Mouse (Mus musculus): ENCODE measurements at regions not wholly inside any gene's neighbourhood (a gene's known extent, or its start where the extent isn't known, plus 50 kb on each side); places are given as distances from the start of the nearest gene placed in this dataset.
"Not testable (repeated sequence)": the region's sequence is repeated elsewhere in the genome, so short reads cannot be mapped to it uniquely, and the experiment has no call there.

DNA sequence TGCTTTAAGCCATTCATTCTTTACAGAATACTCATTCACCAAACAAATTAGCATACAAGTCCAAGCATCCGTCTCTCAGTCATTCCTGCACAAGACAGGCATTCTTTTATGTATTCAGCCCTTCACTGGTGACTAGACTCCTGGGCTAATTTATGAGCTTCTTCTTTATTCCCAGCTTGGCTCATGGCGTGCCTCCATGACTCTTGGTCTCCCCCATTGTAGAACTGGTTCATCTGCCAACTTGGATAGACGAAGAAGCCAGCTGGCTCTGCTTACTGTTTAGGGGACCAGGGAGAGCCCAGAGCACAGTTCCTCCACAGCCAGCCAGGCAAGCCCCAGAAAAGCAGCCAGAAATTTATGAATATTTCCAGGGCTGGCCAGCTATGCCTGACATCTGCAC lies 421.2 kb upstream of the N6amt1 start:
- no peak for DNase-seq (ENCODE audit: low read depth, low spot score)

DNA sequence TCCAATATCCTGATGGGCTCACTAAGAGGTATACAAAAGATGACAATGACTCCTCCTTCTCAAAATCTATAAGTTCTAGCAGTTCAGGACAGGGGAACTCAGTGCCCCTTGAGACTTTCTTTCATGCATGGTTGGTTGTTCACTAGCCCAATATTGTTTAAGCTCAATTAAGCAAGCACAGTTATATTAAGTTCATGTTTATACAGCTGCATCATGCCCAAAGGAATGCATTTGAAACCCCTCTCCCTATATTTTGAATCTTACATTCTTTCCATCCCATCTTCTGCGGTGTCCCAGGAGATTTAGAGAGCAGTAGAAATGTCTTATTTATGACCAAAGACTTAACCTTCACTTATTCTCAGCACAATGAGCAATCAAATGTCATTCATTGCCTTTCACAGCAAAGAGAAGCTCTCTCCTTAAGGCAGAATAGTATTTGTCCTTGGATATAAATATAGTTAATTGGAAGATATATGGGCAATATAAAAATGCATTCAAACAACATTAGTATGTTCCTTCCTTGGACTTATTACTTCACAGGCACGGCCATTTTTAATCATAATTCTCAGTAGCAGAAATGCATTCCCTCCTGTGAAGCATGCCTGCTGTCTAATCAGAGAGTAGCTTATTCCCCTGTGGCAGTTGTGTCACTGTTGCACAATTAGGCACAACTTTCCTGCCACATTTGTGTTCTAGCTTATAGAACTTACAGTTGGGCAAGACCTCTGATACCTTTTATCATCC lies 455.8 kb upstream of the N6amt1 start:
- DNase-seq (ENCODE audit: low read depth, low spot score) = no peak

DNA sequence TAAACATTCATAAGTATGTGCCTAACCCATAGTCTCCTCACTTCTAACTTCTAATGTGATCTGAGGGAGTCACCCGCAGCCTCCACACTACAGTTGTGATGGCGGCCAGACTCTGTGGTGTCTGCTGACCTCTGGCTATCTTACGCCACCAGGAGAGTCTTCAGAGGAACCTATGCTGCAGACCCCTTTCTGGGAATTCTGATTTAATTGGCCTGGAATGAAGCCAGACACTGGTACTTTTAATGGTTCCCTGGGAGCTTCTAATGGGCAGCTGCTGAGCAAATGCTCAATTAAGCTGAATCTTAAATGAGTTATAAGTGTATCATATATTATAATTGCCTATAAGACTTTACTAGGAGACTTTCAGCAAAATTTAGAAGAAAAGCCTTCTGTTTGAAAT lies 459.0 kb upstream of the N6amt1 start:
- no peak for DNase-seq (ENCODE audit: low read depth, low spot score)

DNA sequence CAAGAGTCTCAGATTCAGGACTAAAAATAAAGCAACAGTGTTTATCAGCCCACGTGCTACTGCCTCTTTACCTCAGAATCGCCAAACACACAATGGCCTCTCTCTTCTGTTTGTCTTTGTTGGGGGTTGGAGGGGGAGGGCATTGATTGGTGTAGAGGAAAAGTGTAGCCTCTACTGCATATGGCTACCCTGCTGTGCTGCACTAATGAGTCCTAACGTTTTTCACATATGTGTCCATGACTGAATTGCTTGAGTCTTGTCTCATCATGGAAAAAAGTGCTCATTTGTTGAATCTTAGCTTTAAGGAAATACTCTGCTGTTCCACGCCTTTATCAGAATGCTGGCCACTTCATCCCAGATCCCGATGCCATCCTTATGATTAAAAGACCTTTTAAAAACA lies 459.7 kb upstream of the N6amt1 start:
- DNase-seq (ENCODE audit: low read depth, low spot score) = no peak

DNA sequence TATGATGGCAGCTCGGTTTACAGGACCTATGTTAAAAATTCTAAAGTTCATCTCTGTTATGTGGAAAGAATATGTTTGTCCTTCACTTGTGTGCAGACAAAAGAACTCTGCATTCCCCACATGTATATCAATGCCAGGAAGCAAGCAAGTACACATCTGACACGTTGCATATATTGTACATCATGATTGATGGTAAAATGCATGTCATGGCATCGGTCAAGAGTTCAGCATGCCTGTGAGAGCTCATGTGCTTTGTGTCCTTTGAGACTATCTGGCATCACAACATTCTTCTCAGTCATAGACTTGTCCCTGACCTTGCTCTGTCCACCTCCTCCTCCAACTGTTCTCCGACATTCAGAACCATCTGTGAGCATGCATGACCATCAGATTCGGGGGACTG lies 465.6 kb upstream of the N6amt1 start:
- no peak for DNase-seq (ENCODE audit: low read depth, low spot score)

DNA sequence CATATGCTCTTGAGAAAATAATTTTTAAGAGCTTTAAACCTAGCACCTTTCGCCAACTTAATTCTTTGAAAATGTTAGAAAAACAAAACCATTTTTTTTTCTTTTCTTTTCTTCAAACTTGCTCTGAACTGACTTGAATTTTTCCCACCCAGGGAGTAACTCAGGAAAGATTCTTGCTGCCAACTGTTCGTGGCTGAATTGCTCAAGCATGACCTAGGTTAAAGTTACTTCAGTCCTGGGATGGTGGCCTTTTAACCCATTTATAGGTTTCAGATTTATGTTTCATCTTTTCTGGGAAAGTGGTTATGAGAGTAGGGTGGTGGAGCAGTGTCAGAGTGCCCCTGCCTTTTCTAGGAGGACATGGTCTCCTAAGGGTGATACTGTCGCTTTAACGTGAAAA lies 466.4 kb upstream of the N6amt1 start:
- no peak for DNase-seq (ENCODE audit: low read depth, low spot score)

DNA sequence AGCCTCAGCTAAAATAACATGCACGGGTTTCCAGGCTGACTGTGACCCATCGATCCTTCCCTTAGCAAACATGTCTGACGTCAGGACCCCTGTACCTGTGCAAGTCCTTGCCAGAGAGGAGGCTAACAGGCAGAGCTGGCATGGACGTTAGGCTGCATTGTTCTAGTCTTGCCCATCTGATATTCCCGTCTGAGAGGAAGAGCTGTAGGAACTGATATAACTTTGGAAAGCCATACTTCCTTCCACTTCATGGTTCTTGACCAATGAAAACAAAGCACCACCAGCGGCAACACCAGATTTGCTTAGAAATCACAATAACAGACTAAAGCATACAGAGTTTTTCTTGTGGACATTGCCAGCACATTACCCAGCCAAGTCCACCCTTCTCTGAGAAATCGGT lies 470.1 kb upstream of the N6amt1 start:
- no peak for DNase-seq (ENCODE audit: low read depth, low spot score)

DNA sequence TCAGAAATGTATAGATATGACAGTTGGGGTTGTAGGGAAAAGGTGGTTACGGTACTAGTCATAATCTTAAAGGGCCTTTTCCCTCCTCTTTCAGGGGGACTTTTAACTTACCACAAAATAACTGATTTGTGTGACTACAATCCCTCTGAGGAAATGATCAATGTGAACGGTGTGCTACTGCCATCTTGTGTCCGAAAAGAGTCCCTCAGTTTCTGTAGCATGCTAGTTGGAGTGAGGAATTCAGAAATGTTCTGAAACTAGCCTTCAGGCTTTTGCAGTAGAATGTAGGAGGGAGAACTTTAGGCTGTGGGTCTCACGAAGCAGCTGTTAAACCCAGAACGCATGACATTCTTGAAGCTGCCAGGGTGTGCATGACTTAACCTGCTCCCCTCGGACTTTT lies 471.5 kb upstream of the N6amt1 start:
- DNase-seq (ENCODE audit: low read depth, low spot score) = no peak

DNA sequence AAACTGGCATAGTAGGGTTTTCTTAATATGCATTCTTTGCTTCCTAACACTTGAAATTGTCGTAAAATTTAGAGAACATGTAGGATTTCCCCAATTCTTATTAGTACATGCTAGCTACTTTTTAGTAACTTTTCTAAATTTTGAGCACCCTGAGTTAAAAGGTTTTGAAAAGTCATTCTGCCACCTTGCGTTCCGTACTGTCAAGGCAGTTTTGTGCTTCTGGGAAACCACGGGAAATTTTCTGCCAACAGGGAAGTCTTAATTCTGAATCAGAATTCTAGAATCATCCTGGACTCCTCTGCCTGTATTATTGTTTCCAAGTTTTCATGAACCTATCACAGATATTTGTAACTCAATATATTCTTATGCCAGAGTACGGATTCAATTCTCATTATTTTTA lies 472.4 kb upstream of the N6amt1 start:
- no peak for DNase-seq (ENCODE audit: low read depth, low spot score)

DNA sequence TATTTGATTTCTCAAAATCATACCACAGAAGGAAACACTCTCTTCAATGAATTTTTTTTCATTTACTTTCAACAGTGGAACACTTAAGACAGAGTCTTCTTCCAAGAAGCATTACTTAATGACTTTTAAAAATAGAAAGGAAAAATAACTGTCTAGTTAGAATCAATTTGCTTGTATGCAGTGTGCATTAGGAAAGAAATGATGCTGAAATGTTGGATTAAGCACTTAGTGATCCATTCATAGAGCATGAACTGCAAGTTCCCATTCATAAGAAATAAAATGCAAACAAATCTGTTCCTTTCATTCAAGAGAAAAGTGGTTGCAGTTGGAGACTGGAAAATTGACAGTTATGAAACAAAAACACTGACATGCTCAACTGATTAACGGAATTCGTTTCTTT lies 493.2 kb upstream of the N6amt1 start:
- no peak for DNase-seq (ENCODE audit: low read depth, low spot score)

DNA sequence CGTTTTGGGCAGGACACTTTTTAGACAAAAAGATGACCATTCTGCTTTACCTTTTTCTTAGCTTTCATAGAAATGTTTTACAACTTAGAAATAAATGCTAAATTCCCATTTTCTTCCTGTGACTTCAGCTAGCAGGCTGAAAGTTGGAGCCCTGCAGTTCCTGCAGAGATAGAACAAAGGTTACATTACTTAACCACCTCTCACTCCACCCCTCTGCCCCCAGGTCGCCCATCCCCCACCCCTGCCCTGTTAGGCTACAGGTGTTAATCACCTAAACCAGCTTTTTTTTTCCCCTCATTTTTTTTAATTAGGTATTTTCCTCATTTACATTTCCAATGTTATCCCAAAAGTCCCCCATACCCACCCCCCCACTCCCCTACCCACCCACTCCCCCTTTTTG lies 498.1 kb upstream of the N6amt1 start:
- no peak for DNase-seq (ENCODE audit: low read depth, low spot score)

DNA sequence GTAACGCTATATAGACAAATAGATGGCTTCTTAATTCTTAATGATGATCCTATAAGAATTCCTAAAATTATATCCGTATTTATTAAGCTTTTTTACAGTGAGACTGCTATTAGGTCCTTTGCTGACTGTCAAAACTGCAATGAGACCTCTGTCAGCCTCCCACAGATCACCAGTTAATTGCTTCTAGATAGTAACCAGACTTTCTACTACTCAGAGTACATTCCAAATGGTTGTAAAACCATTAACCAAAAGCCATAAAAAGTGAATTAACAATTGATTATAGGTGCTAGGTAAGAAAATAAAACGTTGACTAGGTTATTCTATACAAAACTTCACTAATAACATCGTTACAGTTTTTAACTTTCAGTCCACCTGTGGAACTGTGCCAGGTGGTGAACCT lies 498.7 kb upstream of the N6amt1 start:
- DNase-seq (ENCODE audit: low read depth, low spot score) = no peak

DNA sequence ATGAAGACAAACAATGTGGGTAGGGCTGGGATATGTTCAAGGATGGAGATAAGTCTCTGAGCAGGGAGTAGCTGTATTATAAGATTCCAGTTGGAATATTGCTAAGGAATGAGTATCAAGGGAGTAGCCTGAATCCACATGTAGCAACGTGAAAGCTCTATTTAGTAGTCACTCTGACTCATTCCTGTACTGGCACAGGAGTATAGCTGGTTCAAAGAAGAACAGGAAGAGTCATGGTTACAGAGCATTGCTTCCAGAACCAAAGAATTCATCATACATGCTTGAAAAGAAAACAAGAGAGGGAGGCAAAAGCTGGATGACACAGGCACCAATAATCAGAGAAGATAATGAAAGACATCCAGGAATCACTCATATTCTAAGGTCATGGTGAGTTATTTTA lies 500.6 kb upstream of the N6amt1 start:
- DNase-seq (ENCODE audit: low read depth, low spot score) = no peak

DNA sequence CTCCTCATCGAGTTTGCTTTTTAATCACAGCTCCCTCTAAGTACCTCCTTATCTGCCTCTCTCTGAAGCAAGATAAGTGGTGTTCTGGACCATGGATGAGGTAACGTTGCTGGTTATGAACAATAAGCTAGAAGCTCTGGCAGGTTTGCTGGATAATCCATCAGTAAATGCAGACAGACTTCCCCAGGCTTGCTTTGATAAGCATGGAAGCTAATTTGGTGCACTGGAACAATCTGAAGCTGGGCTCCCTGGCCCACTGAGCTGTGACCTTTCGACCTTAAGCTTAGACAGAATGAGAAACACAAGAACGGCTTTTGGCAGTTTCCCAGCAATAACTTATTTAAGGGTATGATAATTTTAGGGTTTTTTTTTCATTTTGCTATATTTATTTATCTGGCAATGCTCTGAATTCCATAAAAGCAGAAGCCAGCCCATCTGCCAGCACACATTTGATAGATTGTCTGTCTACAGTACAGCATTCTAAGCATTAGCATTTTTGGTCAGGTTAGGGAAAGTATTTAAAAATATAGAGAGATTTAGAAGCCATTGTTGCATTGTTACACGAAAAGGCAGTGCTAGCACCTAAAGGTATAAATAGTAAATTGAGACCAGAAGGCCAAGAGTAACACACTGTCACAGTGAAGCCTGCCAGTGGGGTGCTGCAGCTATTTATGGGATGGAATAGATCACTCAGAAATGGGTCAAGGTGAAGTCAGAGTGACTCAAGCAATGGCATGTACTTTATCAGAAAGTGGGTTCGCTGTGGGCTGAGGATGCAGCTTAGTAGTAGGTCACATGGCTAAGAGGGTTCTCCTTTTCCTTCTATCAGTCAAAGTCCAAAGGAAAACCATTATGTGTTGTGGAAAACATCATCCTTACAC lies 515.3 kb upstream of the N6amt1 start:
- no peak for DNase-seq (ENCODE audit: low read depth, low spot score)

DNA sequence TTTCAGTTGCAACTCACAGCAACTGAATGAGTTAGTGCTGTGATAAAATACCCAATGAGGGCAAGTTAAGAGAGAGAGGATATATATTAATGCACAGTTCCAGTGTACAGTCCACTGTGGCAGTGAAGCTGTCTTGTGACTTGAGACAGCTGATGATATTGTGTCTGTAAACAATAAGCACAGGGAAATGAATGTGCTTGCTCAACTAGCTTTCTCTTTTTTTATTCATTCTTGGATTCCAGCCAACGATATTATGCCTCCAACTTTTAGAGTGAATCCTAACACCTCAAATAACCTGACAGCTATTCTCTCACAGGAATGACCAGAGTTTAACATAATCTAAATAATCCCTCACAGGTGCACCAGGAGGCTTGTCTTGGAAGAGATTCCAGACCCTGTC lies 526.3 kb upstream of the N6amt1 start:
- DNase-seq (ENCODE audit: low read depth, low spot score) = no peak

DNA sequence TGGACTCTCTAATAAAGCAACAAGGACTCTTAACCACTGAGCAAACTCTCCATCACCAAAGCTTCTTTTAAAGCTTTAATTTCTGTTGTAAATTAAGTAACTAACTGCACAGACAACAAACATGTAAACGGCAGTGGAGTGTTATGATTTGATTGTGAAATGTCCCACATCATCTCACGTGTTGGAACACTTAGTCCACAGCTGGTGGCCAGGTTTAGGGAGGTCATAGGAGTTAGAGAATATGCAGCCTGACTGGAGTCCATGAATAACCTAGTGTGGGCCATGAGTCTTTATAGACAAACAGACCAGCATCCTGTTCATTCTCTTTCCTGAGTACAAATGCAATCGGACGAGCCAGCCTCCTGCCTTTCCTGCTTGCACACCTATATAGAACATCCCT lies 527.3 kb upstream of the N6amt1 start:
- DNase-seq (ENCODE audit: low read depth, low spot score) = no peak

DNA sequence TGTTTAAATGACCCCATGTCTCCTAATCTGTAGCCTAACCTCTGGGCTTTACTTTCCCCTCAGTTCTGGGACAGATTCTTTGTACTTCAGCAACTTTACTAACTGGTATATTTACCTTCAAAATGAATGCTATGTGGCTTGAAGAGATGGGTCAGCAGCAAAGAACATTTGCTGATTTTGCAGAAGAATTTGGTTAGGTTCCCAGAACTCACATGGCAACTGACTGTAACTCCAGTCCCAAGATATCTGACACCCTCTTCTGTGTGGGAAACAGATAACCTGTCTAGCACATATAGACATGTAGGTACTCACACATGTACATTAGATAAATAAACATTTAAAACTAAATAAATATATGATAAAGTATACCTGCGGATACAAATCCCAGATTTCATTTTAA lies 530.5 kb upstream of the N6amt1 start:
- no peak for DNase-seq (ENCODE audit: low read depth, low spot score)

DNA sequence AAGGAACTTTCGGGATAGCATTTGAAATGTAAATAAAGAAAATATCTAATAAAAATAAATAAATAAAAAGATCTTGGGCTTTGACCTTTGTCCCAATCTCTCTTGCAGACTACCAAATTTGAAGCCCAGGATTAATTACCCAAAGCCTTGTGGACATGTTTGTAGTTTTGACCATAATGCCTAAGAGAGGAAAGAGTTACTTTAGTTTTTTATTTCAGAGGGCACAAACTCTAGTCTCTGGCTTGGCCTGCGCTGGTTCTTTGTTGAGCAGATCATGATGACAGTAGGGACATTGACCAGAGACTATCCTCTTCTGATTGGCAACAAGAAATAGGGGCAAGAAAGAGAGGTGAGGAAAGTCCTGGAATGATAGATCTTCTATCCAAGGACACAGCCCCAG lies 532.4 kb upstream of the N6amt1 start:
- no peak for DNase-seq (ENCODE audit: low read depth, low spot score)

DNA sequence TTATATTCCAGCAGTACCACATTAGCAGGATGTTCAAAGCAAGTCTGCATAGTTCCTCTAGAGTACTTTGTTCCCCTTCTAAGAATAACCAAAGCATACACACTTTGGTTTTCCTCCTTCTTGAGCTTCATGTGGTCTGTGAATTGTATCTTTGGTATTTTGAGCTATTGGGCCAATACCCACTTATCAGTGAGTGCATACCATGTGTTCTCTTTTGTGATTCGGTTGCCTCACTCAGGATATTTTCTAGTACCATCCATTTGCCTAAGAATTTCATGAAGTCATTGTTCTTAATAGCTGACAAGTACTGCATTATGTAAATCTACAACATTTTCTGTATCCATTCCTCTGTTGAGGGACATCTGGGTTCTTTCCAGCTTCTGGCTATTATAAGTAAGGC lies 535.3 kb upstream of the N6amt1 start:
- not testable (repeated sequence) for DNase-seq (ENCODE audit: low read depth, low spot score)

DNA sequence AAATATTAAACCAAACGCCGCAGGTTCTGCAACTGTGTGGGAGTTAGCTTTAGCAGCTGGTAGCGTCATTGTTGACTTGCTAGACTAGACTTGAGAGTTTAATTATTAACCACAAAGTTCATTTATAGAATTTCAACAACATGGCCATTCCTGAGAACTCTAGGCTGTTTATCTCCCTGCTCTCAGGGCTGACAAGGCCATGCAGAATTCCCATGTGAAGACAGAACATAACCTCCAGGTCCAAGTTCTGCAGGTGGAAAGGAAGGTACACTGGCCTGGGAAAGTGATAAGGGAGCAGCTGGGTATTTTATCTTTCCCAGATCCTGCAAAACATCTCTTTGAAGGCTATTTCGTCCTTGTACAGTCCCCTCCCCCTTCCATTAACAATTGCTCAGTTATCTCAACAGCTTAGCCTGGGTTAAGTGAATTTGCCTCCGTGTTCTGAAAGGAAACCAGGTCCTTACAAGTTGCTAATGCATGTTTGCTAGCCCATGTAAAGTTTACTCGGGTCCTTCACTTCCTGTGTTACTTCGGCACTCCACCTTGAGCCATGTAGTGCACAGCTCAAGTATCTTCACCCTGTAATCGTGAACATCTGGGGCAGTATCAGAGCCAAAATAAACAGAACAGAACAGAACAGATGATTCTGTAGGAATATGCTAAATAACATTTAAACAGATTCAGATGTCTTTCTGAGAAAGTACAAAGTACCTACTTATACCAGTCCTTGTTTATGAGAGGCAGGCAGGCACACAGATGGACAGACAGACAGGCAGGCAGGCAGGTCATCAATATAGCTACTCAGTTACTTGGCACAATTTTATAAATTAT lies 537.0 kb upstream of the N6amt1 start:
- no peak for DNase-seq (ENCODE audit: low read depth, low spot score)

DNA sequence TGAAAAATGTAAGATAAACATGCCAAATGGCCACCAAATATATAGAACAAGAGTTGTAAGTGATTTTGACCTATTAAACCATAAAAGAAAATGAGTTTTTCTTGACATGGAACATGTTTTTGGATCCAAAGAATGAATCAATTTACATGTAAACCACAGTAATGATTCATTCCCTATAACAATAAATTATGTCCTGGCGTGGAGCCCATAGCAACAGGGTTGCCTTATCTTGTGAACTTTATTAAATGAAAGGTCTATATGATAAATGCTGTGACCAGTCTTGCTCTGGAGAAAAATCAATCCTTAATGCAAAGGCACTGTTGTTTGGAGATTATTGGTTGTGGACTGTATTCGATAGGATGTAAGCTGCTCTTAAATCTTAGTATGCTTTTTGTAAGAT lies 538.0 kb upstream of the N6amt1 start:
- DNase-seq (ENCODE audit: low read depth, low spot score) = no peak

DNA sequence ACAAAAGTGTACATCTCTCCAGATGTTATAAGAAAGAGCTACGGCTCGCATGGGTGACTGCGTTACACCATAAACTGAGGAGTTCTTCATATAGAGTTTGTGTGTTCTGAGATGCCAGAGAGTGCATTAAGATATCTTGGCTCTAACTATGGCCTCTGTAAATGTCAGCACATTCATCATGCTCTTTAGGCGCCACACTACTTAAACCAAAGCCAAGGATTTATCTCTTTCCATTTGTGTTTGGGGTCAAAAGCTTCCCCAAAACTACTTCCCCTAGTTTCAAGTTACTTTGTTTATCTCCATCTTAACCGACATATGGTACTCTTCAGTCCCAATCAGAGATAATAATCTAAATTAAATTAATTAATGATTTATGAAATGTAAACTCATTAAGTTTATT lies 541.3 kb upstream of the N6amt1 start:
- no peak for DNase-seq (ENCODE audit: low read depth, low spot score)

Data from CD4-positive helper T cell, adult 2 months (primary cell).